Mouse (Mus musculus) adrenal gland, postnatal 36 days (tissue): ENCODE measurements around the gene Carns1. TPM values are rescaled to one million over a fixed set of nuclear protein-coding genes. Genes with fewer than 3 reads are reported as not detected.
A peak's percentile ranks its signal among the peaks of the same experiment; 100 is the strongest.

Experiments used
- DNase-seq, 2 experiments: peaks; one replicate each; pipeline ENCODE4 v3.0.0; 2021; ENCODE audit warnings: mixed read lengths in 1 of 2
- total RNA-seq, 2 experiments: library from RNA; stranded (reverse); gene quantifications; 2 replicates each; pipeline ENCODE4 v1.2.3; 2021

Carns1 gene
- total RNA-seq, 2 experiments from 2014 or later: 2.0 to 2.8 TPM

GRCm38 (mm10) chr19:4171393-4172290 lies 3.6 kb downstream of the Carns1 start:
- no peak for DNase-seq

DNA sequence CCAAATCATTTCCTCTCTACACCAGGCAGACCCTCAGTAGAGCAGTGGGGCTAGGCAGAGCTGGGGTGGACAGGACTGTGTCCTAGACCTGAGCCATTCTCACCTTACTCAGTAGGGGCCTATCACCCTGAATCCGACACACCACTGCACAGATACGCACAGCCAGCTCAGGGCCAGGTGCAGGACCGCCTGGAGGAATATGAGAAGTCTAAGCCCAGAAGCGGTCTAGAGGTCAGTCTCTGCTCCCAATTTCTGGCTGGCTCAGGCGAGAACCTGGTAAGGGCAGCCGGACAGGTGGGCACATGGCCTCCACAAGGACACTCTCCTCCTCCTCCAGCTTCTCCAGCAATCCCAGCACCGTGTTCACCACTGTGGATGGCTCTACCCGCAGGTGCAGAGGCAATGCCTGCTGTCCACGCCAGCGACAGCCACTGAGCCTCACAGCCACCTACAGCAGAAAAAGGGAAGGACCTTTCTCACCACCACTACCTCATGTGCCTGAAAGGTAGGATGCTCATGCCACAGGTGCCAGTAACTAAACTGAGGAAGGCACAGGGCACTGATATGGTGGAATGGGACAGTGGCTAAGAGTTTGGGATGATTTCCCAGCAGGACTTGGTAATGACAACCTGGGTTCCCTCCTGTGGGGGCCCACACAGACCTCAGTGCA lies 4.4 kb downstream of the Carns1 start:
- no peak for DNase-seq

GRCm38 (mm10) chr19:4169810-4170209 lies 5.5 kb downstream of the Carns1 start:
- DNase-seq: peak in 1 of 2 experiments; percentile 57

- peak; percentile 100 for DNase-seq
These were observed 5.9 kb downstream of the Carns1 start for GRCm38 (mm10) chr19:4169378-4169784.

GRCm38 (mm10) chr19:4166678-4167476 lies 8.4 kb downstream of the Carns1 start:
- DNase-seq: peak; percentile 55 to 57

DNA sequence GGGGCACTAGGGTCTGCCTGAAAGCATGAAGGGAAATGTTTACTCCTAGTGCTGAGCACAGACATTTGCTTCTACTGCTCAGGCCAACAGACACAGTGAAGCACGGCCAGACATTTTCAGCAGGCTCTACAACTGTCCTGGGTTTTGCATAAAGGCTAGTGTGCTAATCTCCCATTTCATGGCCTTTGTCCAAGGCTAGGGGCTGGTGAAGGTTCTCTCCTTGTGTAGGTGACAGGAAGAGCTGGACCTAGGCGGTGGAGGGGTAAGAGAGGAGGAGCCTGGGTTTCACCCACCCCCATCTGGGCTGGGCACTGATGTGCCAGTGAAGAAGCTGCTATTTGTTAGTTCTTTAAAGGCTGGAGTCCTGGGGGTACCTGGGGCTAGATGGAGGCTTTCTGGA lies 10.6 kb downstream of the Carns1 start:
- peak; percentile 69 for DNase-seq

- DNase-seq: no peak
These were observed 11.2 kb downstream of the Carns1 start for GRCm38 (mm10) chr19:4164100-4164499.

DNA sequence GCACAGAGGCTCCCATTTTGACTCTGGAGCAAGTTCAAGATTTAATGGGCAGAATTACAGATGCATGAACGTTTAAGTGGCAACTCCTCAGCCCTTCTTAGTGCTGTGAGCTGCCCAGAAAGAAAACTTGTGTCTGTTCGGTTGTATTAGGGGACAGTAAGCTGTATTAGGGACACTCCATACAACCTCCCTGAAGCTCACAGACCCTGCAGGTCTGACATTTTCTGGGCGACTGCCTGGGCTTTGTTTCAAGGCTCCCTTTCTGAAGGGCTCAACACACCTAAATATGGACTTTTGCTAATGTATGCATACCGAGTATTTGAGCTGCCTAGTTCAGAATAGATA lies 11.8 kb downstream of the Carns1 start:
- DNase-seq: no peak

DNA sequence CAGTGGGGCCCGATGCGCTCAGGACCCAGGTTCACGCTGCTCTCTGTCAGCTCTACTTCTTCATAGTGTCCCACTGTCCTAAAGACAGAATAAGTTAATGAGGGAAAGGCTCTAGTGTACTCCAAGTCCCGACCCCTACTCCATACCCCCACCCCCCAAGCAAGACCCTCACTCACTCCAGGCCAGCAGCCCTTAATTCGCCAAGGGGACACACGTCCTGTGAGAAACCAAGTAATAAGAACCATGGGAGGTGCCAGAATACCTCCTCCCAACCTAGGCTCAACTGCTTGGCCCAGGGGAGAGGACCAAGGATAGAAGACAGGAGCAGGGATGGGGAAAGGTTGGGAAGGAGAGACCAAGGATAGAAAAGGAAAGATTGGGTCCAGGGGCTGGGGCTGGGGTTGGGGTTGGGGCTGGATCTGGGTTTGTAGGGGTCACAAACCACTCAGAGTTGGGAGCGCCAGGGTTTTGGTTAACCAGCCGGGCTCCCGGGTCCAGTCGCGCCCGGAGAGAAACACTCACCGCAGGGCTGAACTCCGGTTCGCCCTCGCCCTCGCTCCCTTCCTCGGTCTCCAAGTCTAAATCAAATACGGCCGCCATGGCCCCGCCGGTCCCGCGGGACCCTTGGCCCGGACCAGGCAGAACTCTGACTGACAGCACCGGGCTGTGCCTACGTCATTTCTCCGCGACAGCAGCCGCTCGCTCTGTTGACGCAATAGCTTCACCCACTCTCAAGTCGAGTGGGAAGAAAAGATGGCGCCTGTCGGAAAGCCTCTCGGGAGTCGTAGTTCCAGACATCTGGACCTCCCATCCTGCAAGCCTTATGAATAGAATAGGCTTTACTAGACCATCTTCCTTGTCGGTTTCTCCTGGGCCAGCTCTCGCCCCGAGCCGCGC lies 12.4 kb downstream of the Carns1 start, which contains the start of gene Rps6kb2:
Rps6kb2 (minus strand) TSS at position 709 of the 897 bp plus-strand sequence.
- DNase-seq: peak; percentile 96 to 97

DNA sequence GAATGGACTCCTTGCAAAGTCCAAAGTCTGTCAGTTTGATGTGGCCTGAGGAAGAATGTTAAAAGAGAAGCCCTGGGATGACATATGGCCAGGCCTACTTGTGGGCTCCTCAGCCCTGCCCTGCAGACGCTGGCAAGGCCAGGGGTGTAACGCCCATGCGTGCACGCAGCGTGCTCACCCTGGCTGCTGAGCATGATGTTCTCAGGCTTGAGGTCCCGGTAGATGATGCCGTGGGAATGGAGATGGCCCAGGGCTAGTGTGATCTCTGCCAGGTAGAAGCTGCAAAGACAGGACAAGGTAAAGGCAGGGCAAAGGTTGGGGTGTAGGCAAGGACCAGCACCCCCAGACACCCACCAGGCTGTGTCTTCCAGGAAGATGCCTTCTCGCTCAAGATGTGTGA lies 16.2 kb downstream of the Carns1 start:
- no peak for DNase-seq

GRCm38 (mm10) chr19:4156771-4157170 lies 18.5 kb downstream of the Carns1 start:
- DNase-seq: no peak

DNA sequence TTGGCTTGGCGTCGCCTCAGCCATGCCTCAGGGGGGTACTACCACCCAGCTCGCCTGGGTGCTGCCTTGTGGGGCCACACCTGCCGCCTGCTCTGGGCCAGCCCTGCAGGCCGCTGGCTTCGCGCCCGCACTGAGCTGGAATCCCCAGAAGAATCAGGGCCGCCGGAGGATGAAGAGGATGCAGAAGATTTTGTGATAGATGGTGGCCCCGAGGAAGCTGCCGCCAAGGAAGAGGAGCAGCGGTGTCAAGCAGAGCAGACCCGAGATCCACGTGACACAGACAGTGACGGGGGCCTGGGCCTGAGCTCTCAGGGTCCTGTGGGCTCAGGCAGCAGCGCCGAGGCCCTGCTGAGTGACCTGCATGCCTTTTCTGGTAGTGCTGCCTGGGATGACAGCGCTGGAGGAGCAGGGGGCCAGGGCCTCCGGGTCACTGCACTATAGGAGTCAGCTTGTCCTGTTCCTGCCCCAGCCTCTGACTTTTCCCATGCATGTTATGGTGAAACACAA lies 19.2 kb downstream of the Carns1 start:
- no peak for DNase-seq

DNA sequence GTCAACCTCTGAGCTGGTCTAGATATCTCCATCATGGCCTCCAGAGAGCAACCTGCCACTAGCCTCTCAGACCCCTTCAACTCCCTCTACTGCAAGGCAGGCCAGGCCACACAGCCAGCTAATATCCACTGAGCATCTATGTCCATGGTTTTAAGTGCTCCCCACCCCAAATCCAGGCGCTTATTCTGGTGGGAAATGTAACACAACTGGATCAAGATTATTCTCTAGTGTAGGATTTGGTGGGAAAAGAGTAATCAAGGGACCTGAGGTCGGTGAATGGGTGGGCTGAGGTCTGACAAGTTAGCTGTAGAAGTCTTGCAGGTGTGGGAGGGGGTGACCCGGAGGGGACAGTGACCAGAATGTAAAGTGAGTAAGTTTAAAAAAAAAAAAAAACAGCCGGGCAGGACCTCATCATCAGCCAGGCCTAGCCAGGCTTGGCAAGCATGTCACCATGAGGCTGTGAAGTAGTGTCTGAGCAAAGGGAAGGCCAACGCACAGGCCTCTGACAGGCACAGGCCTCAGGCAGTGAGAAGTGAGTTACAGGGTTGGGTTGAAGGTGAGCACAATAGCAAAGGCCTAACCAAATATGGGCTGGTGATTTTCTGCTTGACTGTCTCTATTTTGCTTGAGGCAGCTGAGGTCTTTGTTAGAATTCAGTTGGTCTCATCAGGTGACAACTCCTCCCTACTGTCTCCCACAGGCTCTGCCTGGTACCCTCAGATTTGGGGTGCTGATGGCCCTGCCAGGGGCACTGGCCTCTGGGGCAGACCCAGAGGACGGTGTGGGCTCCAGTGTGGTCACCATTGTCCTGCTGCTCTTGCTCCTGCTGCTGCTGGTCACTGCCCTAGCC lies 19.8 kb downstream of the Carns1 start:
- DNase-seq: no peak

- DNase-seq: no peak
These were observed 20.6 kb downstream of the Carns1 start for GRCm38 (mm10) chr19:4154437-4155222.

DNA sequence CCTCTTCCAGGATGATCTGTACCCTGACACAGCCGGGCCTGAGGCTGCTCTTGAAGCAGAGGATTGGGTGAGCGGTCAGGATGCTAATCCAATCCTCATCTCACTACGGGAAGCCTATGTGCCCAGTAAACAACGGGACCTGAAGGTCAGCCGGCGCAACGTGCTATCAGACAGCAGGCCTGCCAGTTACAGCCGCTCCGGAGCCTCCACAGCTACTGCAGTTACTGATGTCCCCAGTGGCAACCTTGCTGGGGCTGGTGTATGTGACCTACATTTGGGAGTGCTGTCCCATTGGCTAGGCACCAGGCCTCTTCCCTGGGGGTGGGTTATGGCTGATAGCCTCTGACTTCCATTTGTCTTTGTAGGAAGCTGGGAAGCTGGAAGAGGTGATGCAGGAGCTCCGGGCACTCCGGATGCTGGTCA lies 22.0 kb downstream of the Carns1 start, which contains the start of gene Ptprcap:
Ptprcap (plus strand) TSS at position 373 of the 423 bp plus-strand sequence.
- no peak for DNase-seq

- DNase-seq: no peak
These were observed 22.6 kb downstream of the Carns1 start for GRCm38 (mm10) chr19:4152445-4153231.

- DNase-seq: peak; percentile 62 to 65
These were observed 23.4 kb downstream of the Carns1 start for GRCm38 (mm10) chr19:4151898-4152297.

GRCm38 (mm10) chr19:4151488-4151860 lies 23.8 kb downstream of the Carns1 start:
- DNase-seq: no peak
